Mouse (Mus musculus) liver, embryonic 16.5 days (tissue): ENCODE measurements around the gene Fbxl16. TPM values are rescaled to one million over a fixed set of nuclear protein-coding genes. Genes with fewer than 3 reads are reported as not detected.

Source experiments
- ATAC-seq: fragments of 200-750 bp; cut with Nextera tagmentation; 2 replicates; pipeline ENCODE4 v1.8.0; 2017; ENCODE audit warnings: low read depth, mild to moderate bottlenecking, moderate number of reproducible peaks, moderate library complexity
- H3K27ac ChIP-seq: fragments of 300-500 bp; sonication (generic); 2 replicates; pipeline ENCODE4 v1.5.1; 2014; ENCODE audit warnings: mild to moderate bottlenecking, low read length
- H3K27me3 ChIP-seq: fragments of 300-500 bp; sonication (generic); 2 replicates; pipeline ENCODE4 v1.6.1; 2014; ENCODE audit warnings: low read depth, low read length, mixed read lengths; ENCODE audit not compliant: control insufficient read depth, insufficient read depth
- H3K36me3 ChIP-seq: fragments of 300-500 bp; sonication (generic); 2 replicates; pipeline ENCODE4 v1.6.1; 2014; ENCODE audit warnings: mild to moderate bottlenecking; ENCODE audit not compliant: control insufficient read depth, insufficient read depth
- H3K4me1 ChIP-seq: fragments of 300-500 bp; sonication (generic); 2 replicates; pipeline ENCODE4 v1.6.1; 2014; ENCODE audit warnings: low read depth, low read length, mixed read lengths; ENCODE audit not compliant: control insufficient read depth
- H3K4me2 ChIP-seq: fragments of 300-500 bp; sonication (generic); 2 replicates; pipeline ENCODE4 v1.6.1; 2014; ENCODE audit warnings: low read depth, low read length, mixed read lengths
- H3K4me3 ChIP-seq: fragments of 300-500 bp; sonication (generic); 2 replicates; pipeline ENCODE4 v1.5.1; 2014; ENCODE audit warnings: low read depth, mild to moderate bottlenecking, low read length
- H3K9ac ChIP-seq: fragments of 300-500 bp; sonication (generic); 2 replicates; pipeline ENCODE4 v1.6.1; 2014; ENCODE audit warnings: low read depth, low read length
- H3K9me3 ChIP-seq: fragments of 300-500 bp; sonication (generic); replicated peaks from 2 replicates; pipeline ENCODE4 v1.6.1; 2016; ENCODE audit warnings: low read length; ENCODE audit not compliant: control insufficient read depth
- WGBS: fragments of 180-500 bp; shearing (Covaris S2); extraction: QIAGEN DNeasy Blood & Tissue Kit; methylation state at CpG from one replicate; pipeline ENCODE4 v1.1.7; 2014; ENCODE audit not compliant: insufficient replicate concordance; 5-methylcytosine and 5-hydroxymethylcytosine counted together
- polyA plus RNA-seq: library from polyadenylated mRNA; unstranded; fragments of >200 nt; fragmentation: Nextera tagmentation; extraction: Ambion mirVana; gene quantifications from 2 replicates; pipeline ENCODE4 v1.2.1, GENCODE M21; 2015

The Fbxl16 gene
- polyA plus RNA-seq, 1 experiment from 2014 or later = 0.17 TPM

- Histone ChIP-seq H3K9me3 (no peaks in the 10 kb centered on the region), H3K36me3 (peaks cover 37% of the 10 kb centered on the region), H3K9ac (0 out of 2 replicates have a peak overlapping the region, but pooled peaks have one; percentile 3), H3K27ac (peak overlapping the region; percentile 76), H3K27me3 (no peaks in the 10 kb centered on the region), H3K4me2 (no peak overlapping the region), H3K4me1 (peaks cover 43% of the 10 kb centered on the region), H3K4me3 (no peak overlapping the region)
- peak; percentile 44 for ATAC-seq
- 78% methylated on average over 14 of the region's 14 CpGs for WGBS
Measured at GRCm38 (mm10) chr17:25839455-25840235, 30.8 kb downstream of the Fbxl16 start.

- H3K9me3 ChIP-seq = no peaks in the 10 kb centered on the region
- no peaks in the 10 kb centered on the region for H3K27me3 ChIP-seq
- no peak overlapping the region for H3K27ac ChIP-seq
- no peak overlapping the region for H3K4me2 ChIP-seq
- no peak overlapping the region for H3K4me3 ChIP-seq
- peaks cover 40% of the 10 kb centered on the region for H3K4me1 ChIP-seq
- no peak for ATAC-seq
- no peak overlapping the region for H3K9ac ChIP-seq
- peaks cover 37% of the 10 kb centered on the region for H3K36me3 ChIP-seq
- WGBS = 88% methylated on average over 6 of the region's 6 CpGs
Measured at GRCm38 (mm10) chr17:25840519-25840918, 31.6 kb downstream of the Fbxl16 start.

GRCm38 (mm10) chr17:25841117-25841880 lies 32.4 kb downstream of the Fbxl16 start, which contains the start of gene Gm20683:
Gm20683 (minus strand) TSS chr17:25841763.
- no peaks in the 10 kb centered on the region for H3K27me3 ChIP-seq
- H3K4me1 ChIP-seq = peaks cover 36% of the 10 kb centered on the region
- peaks cover 37% of the 10 kb centered on the region for H3K36me3 ChIP-seq
- no peak within 1 kb of the TSS for H3K4me3 ChIP-seq
- WGBS = 90% methylated on average over 22 of the region's 22 CpGs
- H3K9ac ChIP-seq = no peak within 1 kb of the TSS
- no peak within 1 kb of the TSS for H3K27ac ChIP-seq
- ATAC-seq = no peak
- no peaks in the 10 kb centered on the region for H3K9me3 ChIP-seq
- no peak within 1 kb of the TSS for H3K4me2 ChIP-seq

GRCm38 (mm10) chr17:25842509-25842908 lies 33.6 kb downstream of the Fbxl16 start:
- Histone ChIP-seq H3K36me3 (peaks cover 37% of the 10 kb centered on the region), H3K9ac (no peak overlapping the region), H3K9me3 (no peaks in the 10 kb centered on the region), H3K4me2 (no peak overlapping the region), H3K4me3 (no peak overlapping the region), H3K27ac (no peak overlapping the region), H3K4me1 (peaks cover 24% of the 10 kb centered on the region), H3K27me3 (no peaks in the 10 kb centered on the region)
- 75% methylated on average over 3 of the region's 3 CpGs for WGBS
- no peak for ATAC-seq

GRCm38 (mm10) chr17:25843122-25843521 lies 34.2 kb downstream of the Fbxl16 start:
- WGBS = 86% methylated on average over 4 of the region's 4 CpGs
- Histone ChIP-seq H3K36me3 (peaks cover 35% of the 10 kb centered on the region), H3K4me1 (peaks cover 23% of the 10 kb centered on the region), H3K27me3 (no peaks in the 10 kb centered on the region), H3K27ac (peak overlapping the region; percentile 19), H3K4me3 (peak overlapping the region; percentile 87), H3K4me2 (peak overlapping the region; percentile 87), H3K9ac (peak overlapping the region; percentile 87), H3K9me3 (no peaks in the 10 kb centered on the region)
- ATAC-seq = no peak

- WGBS = 2% methylated on average over 36 of the region's 38 CpGs
- ATAC-seq = peak; percentile 42
Measured at GRCm38 (mm10) chr17:25843636-25844395, 34.9 kb downstream of the Fbxl16 start.

GRCm38 (mm10) chr17:25844396-25844901 lies 35.6 kb downstream of the Fbxl16 start, which contains the start of gene Rhot2:
Rhot2 (minus strand) TSS chr17:25844851.
- Histone ChIP-seq H3K9me3 (no peaks in the 10 kb centered on the region), H3K4me3 (peak within 1 kb of the TSS; percentile 87), H3K9ac (peak within 1 kb of the TSS; percentile 87), H3K27ac (peak within 1 kb of the TSS; percentile 84), H3K36me3 (peaks cover 30% of the 10 kb centered on the region), H3K4me1 (peaks cover 21% of the 10 kb centered on the region), H3K27me3 (no peaks in the 10 kb centered on the region), H3K4me2 (peak within 1 kb of the TSS; percentile 87)
- WGBS = under 1% methylated on average over 21 of the region's 21 CpGs
- peak; percentile 94 for ATAC-seq

More at GRCm38 (mm10) chr17:25843636-25844395, 34.9 kb downstream of the Fbxl16 start:
- Histone ChIP-seq H3K9ac (peak overlapping the region; percentile 87), H3K36me3 (peaks cover 35% of the 10 kb centered on the region), H3K27ac (peak overlapping the region; percentile 84), H3K4me2 (peak overlapping the region; percentile 87), H3K9me3 (no peaks in the 10 kb centered on the region), H3K4me3 (peak overlapping the region; percentile 87), H3K27me3 (no peaks in the 10 kb centered on the region), H3K4me1 (peaks cover 23% of the 10 kb centered on the region)

- 81% methylated on average over 6 of the region's 6 CpGs for WGBS
- H3K4me3 ChIP-seq = peak overlapping the region; percentile 82
Measured at GRCm38 (mm10) chr17:25860229-25860628, 51.3 kb downstream of the Fbxl16 start.

More at GRCm38 (mm10) chr17:25860229-25860628, 51.3 kb downstream of the Fbxl16 start:
- no peaks in the 10 kb centered on the region for H3K36me3 ChIP-seq
- peak overlapping the region; percentile 88 for H3K9ac ChIP-seq
- H3K4me1 ChIP-seq = peaks cover 23% of the 10 kb centered on the region
- H3K27ac ChIP-seq = no peak overlapping the region; the same call in 1 of the 2 replicates
- no peaks in the 10 kb centered on the region for H3K27me3 ChIP-seq
- ATAC-seq = no peak
- H3K4me2 ChIP-seq = peak overlapping the region; percentile 97
- H3K9me3 ChIP-seq = no peaks in the 10 kb centered on the region
